Mouse (Mus musculus): ENCODE results near the gene Map3k19. TPM values are rescaled to one million over a fixed set of nuclear protein-coding genes. Genes with fewer than 3 reads are reported as not detected.

The Map3k19 gene
- polyA plus RNA-seq, 1 experiment from 2014 or later: 0.82 TPM

- H3K9me3 ChIP-seq (ENCODE audit: control insufficient read depth, low read length): no peaks in the 10 kb centered on the region
- H3K27me3 ChIP-seq (ENCODE audit: control insufficient read depth, insufficient read depth, low read depth, low read length): no peaks in the 10 kb centered on the region
- peak overlapping the region; percentile 78 for H3K27ac ChIP-seq (ENCODE audit: low read length)
- H3K4me2 ChIP-seq (ENCODE audit: low read depth, low read length): peak overlapping the region; percentile 82
- H3K4me3 ChIP-seq (ENCODE audit: low read length): peak overlapping the region; percentile 79
- peak; percentile 11 for ATAC-seq (ENCODE audit: low read depth)
- WGBS: 2% methylated on average over 14 of the region's 14 CpGs
- peak overlapping the region; percentile 70 for H3K9ac ChIP-seq (ENCODE audit: low read length)
- H3K36me3 ChIP-seq (ENCODE audit: control insufficient read depth, insufficient read depth, low read length): no peaks in the 10 kb centered on the region
- H3K4me1 ChIP-seq (replicated peaks; ENCODE audit: control insufficient read depth, insufficient read depth, low read length): peaks cover 13% of the 10 kb centered on the region
Observed at GRCm38 (mm10) chr1:127773198-127773802, 81.5 kb downstream of the Map3k19 start.

GRCm38 (mm10) chr1:127766741-127767140 lies 88.1 kb downstream of the Map3k19 start:
- 89% methylated on average over 2 of the region's 2 CpGs for WGBS
- ATAC-seq (ENCODE audit: low read depth): no peak

GRCm38 (mm10) chr1:127765468-127765867 lies 89.4 kb downstream of the Map3k19 start:
- no peak for ATAC-seq (ENCODE audit: low read depth)
- Histone ChIP-seq H3K4me1 (replicated peaks; ENCODE audit: control insufficient read depth, insufficient read depth, low read length) (no peaks in the 10 kb centered on the region), H3K27ac (ENCODE audit: low read length) (no peak overlapping the region), H3K4me2 (ENCODE audit: low read depth, low read length) (no peak overlapping the region), H3K4me3 (ENCODE audit: low read length) (no peak overlapping the region), H3K9me3 (ENCODE audit: control insufficient read depth, low read length) (no peaks in the 10 kb centered on the region), H3K9ac (ENCODE audit: low read length) (no peak overlapping the region), H3K36me3 (ENCODE audit: control insufficient read depth, insufficient read depth, low read length) (no peaks in the 10 kb centered on the region), H3K27me3 (ENCODE audit: control insufficient read depth, insufficient read depth, low read depth, low read length) (no peaks in the 10 kb centered on the region)
- WGBS: 60% methylated on average over 2 of the region's 2 CpGs

More at GRCm38 (mm10) chr1:127766741-127767140, 88.1 kb downstream of the Map3k19 start:
- Histone ChIP-seq H3K27me3 (ENCODE audit: control insufficient read depth, insufficient read depth, low read depth, low read length) (no peaks in the 10 kb centered on the region), H3K4me1 (replicated peaks; ENCODE audit: control insufficient read depth, insufficient read depth, low read length) (no peaks in the 10 kb centered on the region), H3K36me3 (ENCODE audit: control insufficient read depth, insufficient read depth, low read length) (no peaks in the 10 kb centered on the region), H3K9ac (ENCODE audit: low read length) (no peak overlapping the region), H3K9me3 (ENCODE audit: control insufficient read depth, low read length) (no peaks in the 10 kb centered on the region), H3K4me2 (ENCODE audit: low read depth, low read length) (no peak overlapping the region), H3K4me3 (ENCODE audit: low read length) (no peak overlapping the region), H3K27ac (ENCODE audit: low read length) (no peak overlapping the region)

Other genes with a start within 250 kb of the Map3k19 start
- gene Tmem163, start 175.5 kb downstream of the Map3k19 start, polyA plus RNA-seq (2015; fragmentation: Nextera tagmentation; extraction: Ambion mirVana): 2.0 and 3.3 TPM in 2 replicates
- 0.26 and 0.31 TPM in 2 replicates for gene Acmsd, start 125.6 kb downstream of the Map3k19 start, polyA plus RNA-seq (2015; fragmentation: Nextera tagmentation; extraction: Ambion mirVana)
- gene Ccnt2, start 80.9 kb downstream of the Map3k19 start, polyA plus RNA-seq (2015; fragmentation: Nextera tagmentation; extraction: Ambion mirVana): 82.3 and 86.8 TPM in 2 replicates
- gene Rab3gap1, start 13.7 kb upstream of the Map3k19 start, polyA plus RNA-seq (2015; fragmentation: Nextera tagmentation; extraction: Ambion mirVana): 23.2 and 23.7 TPM in 2 replicates
- gene Zranb3, start 248.0 kb upstream of the Map3k19 start, polyA plus RNA-seq (2015; fragmentation: Nextera tagmentation; extraction: Ambion mirVana): 9.5 and 12.1 TPM in 2 replicates
- 53.1 and 57.1 TPM in 2 replicates for gene R3hdm1, start 248.3 kb upstream of the Map3k19 start, polyA plus RNA-seq (2015; fragmentation: Nextera tagmentation; extraction: Ambion mirVana)